Mouse (Mus musculus): ENCODE results near the gene Yipf1. TPM values are rescaled to one million over a fixed set of nuclear protein-coding genes. Genes with fewer than 3 reads are reported as not detected.

Gene Yipf1
- polyA plus RNA-seq, 1 experiment from 2014 or later: 52.2 TPM

- WGBS: 82% methylated on average over 7 of the region's 7 CpGs
- Histone ChIP-seq H3K4me1 (ENCODE audit: control insufficient read depth, insufficient read depth, low read length) (no peaks in the 10 kb centered on the region; the same call in 1 of the 2 replicates), H3K4me2 (ENCODE audit: low read length) (no peak overlapping the region), H3K9me3 (replicated peaks; ENCODE audit: control insufficient read depth, low read length, poor library complexity, severe bottlenecking) (no peaks in the 10 kb centered on the region), H3K4me3 (ENCODE audit: low read depth, low read length) (no peak overlapping the region), H3K27ac (ENCODE audit: low read length) (no peak overlapping the region), H3K27me3 (ENCODE audit: control insufficient read depth, insufficient read depth, low read depth, low read length) (no peaks in the 10 kb centered on the region), H3K9ac (ENCODE audit: low read depth, low read length) (no peak overlapping the region), H3K36me3 (ENCODE audit: control insufficient read depth, insufficient read depth, low read length) (no peaks in the 10 kb centered on the region)
- no peak for ATAC-seq
Observed at GRCm38 (mm10) chr4:107291611-107292272, 22.4 kb upstream of the Yipf1 start.

GRCm38 (mm10) chr4:107292273-107292662 lies 21.9 kb upstream of the Yipf1 start:
- 70% methylated on average over 4 of the region's 4 CpGs for WGBS
- no peak overlapping the region for H3K4me3 ChIP-seq (ENCODE audit: low read depth, low read length)
- no peak overlapping the region for H3K4me2 ChIP-seq (ENCODE audit: low read length)
- no peaks in the 10 kb centered on the region for H3K36me3 ChIP-seq (ENCODE audit: control insufficient read depth, insufficient read depth, low read length)
- H3K27ac ChIP-seq (ENCODE audit: low read length): no peak overlapping the region
- no peaks in the 10 kb centered on the region; the same call in 1 of the 2 replicates for H3K4me1 ChIP-seq (ENCODE audit: control insufficient read depth, insufficient read depth, low read length)
- H3K9me3 ChIP-seq (replicated peaks; ENCODE audit: control insufficient read depth, low read length, poor library complexity, severe bottlenecking): no peaks in the 10 kb centered on the region
- H3K9ac ChIP-seq (ENCODE audit: low read depth, low read length): no peak overlapping the region
- H3K27me3 ChIP-seq (ENCODE audit: control insufficient read depth, insufficient read depth, low read depth, low read length): no peaks in the 10 kb centered on the region
- no peak for ATAC-seq

GRCm38 (mm10) chr4:107298071-107298606 lies 16.0 kb upstream of the Yipf1 start:
- no peaks in the 10 kb centered on the region for H3K36me3 ChIP-seq (ENCODE audit: control insufficient read depth, insufficient read depth, low read length)
- no peak for ATAC-seq
- H3K27ac ChIP-seq (ENCODE audit: low read length): no peak overlapping the region
- 84% methylated on average over 8 of the region's 8 CpGs for WGBS
- H3K27me3 ChIP-seq (ENCODE audit: control insufficient read depth, insufficient read depth, low read depth, low read length): no peaks in the 10 kb centered on the region
- no peaks in the 10 kb centered on the region for H3K9me3 ChIP-seq (replicated peaks; ENCODE audit: control insufficient read depth, low read length, poor library complexity, severe bottlenecking)
- H3K4me2 ChIP-seq (ENCODE audit: low read length): no peak overlapping the region
- no peak overlapping the region for H3K4me3 ChIP-seq (ENCODE audit: low read depth, low read length)
- no peak overlapping the region for H3K9ac ChIP-seq (ENCODE audit: low read depth, low read length)
- H3K4me1 ChIP-seq (ENCODE audit: control insufficient read depth, insufficient read depth, low read length): no peaks in the 10 kb centered on the region

GRCm38 (mm10) chr4:107299779-107300340 lies 14.3 kb upstream of the Yipf1 start:
- Histone ChIP-seq H3K4me2 (ENCODE audit: low read length) (no peak overlapping the region), H3K36me3 (ENCODE audit: control insufficient read depth, insufficient read depth, low read length) (no peaks in the 10 kb centered on the region), H3K4me1 (ENCODE audit: control insufficient read depth, insufficient read depth, low read length) (no peaks in the 10 kb centered on the region), H3K27ac (ENCODE audit: low read length) (no peak overlapping the region), H3K9ac (ENCODE audit: low read depth, low read length) (no peak overlapping the region), H3K9me3 (replicated peaks; ENCODE audit: control insufficient read depth, low read length, poor library complexity, severe bottlenecking) (no peaks in the 10 kb centered on the region), H3K27me3 (ENCODE audit: control insufficient read depth, insufficient read depth, low read depth, low read length) (no peaks in the 10 kb centered on the region), H3K4me3 (ENCODE audit: low read depth, low read length) (no peak overlapping the region)
- no peak for ATAC-seq
- 79% methylated on average over 7 of the region's 7 CpGs for WGBS

- no peak for ATAC-seq
- no peaks in the 10 kb centered on the region for H3K4me1 ChIP-seq (ENCODE audit: control insufficient read depth, insufficient read depth, low read length)
- no peak overlapping the region for H3K27ac ChIP-seq (ENCODE audit: low read length)
- H3K27me3 ChIP-seq (ENCODE audit: control insufficient read depth, insufficient read depth, low read depth, low read length): no peaks in the 10 kb centered on the region
- H3K4me3 ChIP-seq (ENCODE audit: low read depth, low read length): no peak overlapping the region
- no peak overlapping the region for H3K4me2 ChIP-seq (ENCODE audit: low read length)
- H3K9ac ChIP-seq (ENCODE audit: low read depth, low read length): no peak overlapping the region
- WGBS: 73% methylated on average over 4 of the region's 4 CpGs
- H3K9me3 ChIP-seq (replicated peaks; ENCODE audit: control insufficient read depth, low read length, poor library complexity, severe bottlenecking): no peaks in the 10 kb centered on the region
- H3K36me3 ChIP-seq (ENCODE audit: control insufficient read depth, insufficient read depth, low read length): no peaks in the 10 kb centered on the region
Observed at GRCm38 (mm10) chr4:107300371-107300770, 13.8 kb upstream of the Yipf1 start.

- ATAC-seq: no peak
- 95% methylated on average over 1 of the region's 1 CpGs for WGBS
- H3K27me3 ChIP-seq (ENCODE audit: control insufficient read depth, insufficient read depth, low read depth, low read length): no peaks in the 10 kb centered on the region
- no peaks in the 10 kb centered on the region for H3K9me3 ChIP-seq (replicated peaks; ENCODE audit: control insufficient read depth, low read length, poor library complexity, severe bottlenecking)
- H3K4me1 ChIP-seq (ENCODE audit: control insufficient read depth, insufficient read depth, low read length): no peaks in the 10 kb centered on the region
- H3K27ac ChIP-seq (ENCODE audit: low read length): no peak overlapping the region
- H3K4me3 ChIP-seq (ENCODE audit: low read depth, low read length): no peak overlapping the region
- H3K4me2 ChIP-seq (ENCODE audit: low read length): no peak overlapping the region
- no peaks in the 10 kb centered on the region for H3K36me3 ChIP-seq (ENCODE audit: control insufficient read depth, insufficient read depth, low read length)
- no peak overlapping the region for H3K9ac ChIP-seq (ENCODE audit: low read depth, low read length)
Observed at GRCm38 (mm10) chr4:107300902-107301555, 13.1 kb upstream of the Yipf1 start.

- no peak overlapping the region for H3K4me3 ChIP-seq (ENCODE audit: low read depth, low read length)
- H3K36me3 ChIP-seq (ENCODE audit: control insufficient read depth, insufficient read depth, low read length): no peaks in the 10 kb centered on the region
- no peaks in the 10 kb centered on the region for H3K9me3 ChIP-seq (replicated peaks; ENCODE audit: control insufficient read depth, low read length, poor library complexity, severe bottlenecking)
- no peak for ATAC-seq
- no peak overlapping the region for H3K4me2 ChIP-seq (ENCODE audit: low read length)
- no peaks in the 10 kb centered on the region for H3K4me1 ChIP-seq (ENCODE audit: control insufficient read depth, insufficient read depth, low read length)
- H3K9ac ChIP-seq (ENCODE audit: low read depth, low read length): no peak overlapping the region
- no peaks in the 10 kb centered on the region for H3K27me3 ChIP-seq (ENCODE audit: control insufficient read depth, insufficient read depth, low read depth, low read length)
- no peak overlapping the region for H3K27ac ChIP-seq (ENCODE audit: low read length)
- 89% methylated on average over 9 of the region's 9 CpGs for WGBS
Observed at GRCm38 (mm10) chr4:107302221-107302620, 11.9 kb upstream of the Yipf1 start.

- Histone ChIP-seq H3K4me2 (ENCODE audit: low read length) (no peak overlapping the region), H3K36me3 (ENCODE audit: control insufficient read depth, insufficient read depth, low read length) (no peaks in the 10 kb centered on the region), H3K4me3 (ENCODE audit: low read depth, low read length) (no peak overlapping the region), H3K9ac (ENCODE audit: low read depth, low read length) (no peak overlapping the region), H3K9me3 (replicated peaks; ENCODE audit: control insufficient read depth, low read length, poor library complexity, severe bottlenecking) (no peaks in the 10 kb centered on the region), H3K27me3 (ENCODE audit: control insufficient read depth, insufficient read depth, low read depth, low read length) (no peaks in the 10 kb centered on the region), H3K27ac (ENCODE audit: low read length) (no peak overlapping the region), H3K4me1 (ENCODE audit: control insufficient read depth, insufficient read depth, low read length) (no peaks in the 10 kb centered on the region)
- no peak for ATAC-seq
- WGBS: 86% methylated on average over 4 of the region's 4 CpGs
Observed at GRCm38 (mm10) chr4:107302832-107303231, 11.3 kb upstream of the Yipf1 start.

GRCm38 (mm10) chr4:107303531-107303930 lies 10.6 kb upstream of the Yipf1 start:
- 63% methylated on average over 3 of the region's 3 CpGs for WGBS
- Histone ChIP-seq H3K4me3 (ENCODE audit: low read depth, low read length) (no peak overlapping the region), H3K27ac (ENCODE audit: low read length) (no peak overlapping the region), H3K4me1 (ENCODE audit: control insufficient read depth, insufficient read depth, low read length) (no peaks in the 10 kb centered on the region), H3K9me3 (replicated peaks; ENCODE audit: control insufficient read depth, low read length, poor library complexity, severe bottlenecking) (no peaks in the 10 kb centered on the region), H3K36me3 (ENCODE audit: control insufficient read depth, insufficient read depth, low read length) (no peaks in the 10 kb centered on the region), H3K9ac (ENCODE audit: low read depth, low read length) (no peak overlapping the region), H3K4me2 (ENCODE audit: low read length) (no peak overlapping the region), H3K27me3 (ENCODE audit: control insufficient read depth, insufficient read depth, low read depth, low read length) (no peaks in the 10 kb centered on the region)
- ATAC-seq: no peak
